Mouse (Mus musculus): ENCODE results near the gene Stxbp3.

DNA sequence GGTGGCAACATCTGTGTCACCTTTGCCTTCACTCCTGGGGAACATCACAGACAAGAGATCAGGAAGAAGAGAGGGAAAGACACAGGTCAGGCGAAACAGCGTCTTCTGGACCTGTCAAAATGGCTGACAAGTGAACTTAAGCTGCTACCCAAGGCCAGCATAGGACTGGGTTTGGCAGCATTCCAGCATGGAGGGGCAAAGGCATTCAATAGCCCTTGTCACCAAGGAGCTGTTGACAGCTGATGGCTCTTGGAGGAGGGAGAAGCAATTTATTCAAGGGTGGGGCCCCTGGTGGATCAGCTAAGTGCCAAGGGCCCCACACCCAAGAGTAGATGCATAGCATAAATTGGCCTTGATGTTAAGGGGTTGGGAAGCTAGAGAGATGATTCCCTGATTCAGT, 38.8 kb upstream of the Stxbp3 start:
- TF ChIP-seq CTCF (IDR thresholded peaks at IDR 0.05 in 2 of 3, conservative IDR thresholded peaks at IDR 0.05 in 1 of 3; ENCODE audit: control insufficient read depth in 1 of 3, insufficient read depth in 1 of 3, low read depth in 2 of 3, low read length in 3 of 3, poor library complexity in 1 of 3, severe bottlenecking in 1 of 3): no peak
- no peak for TF ChIP-seq POLR2A (IDR thresholded peaks at IDR 0.05; ENCODE audit: control insufficient read depth in 1 of 2, insufficient read depth in 1 of 2, low read depth in 1 of 2, low read length in 2 of 2, poor library complexity in 1 of 2)
- no peak for TF ChIP-seq GATA1 (IDR thresholded peaks at IDR 0.05; ENCODE audit: low read depth, low read length)
- TF ChIP-seq CHD1 (IDR thresholded peaks at IDR 0.05; ENCODE audit: low read depth, low read length): no peak
- TF ChIP-seq TBP (IDR thresholded peaks at IDR 0.05; ENCODE audit: low read depth, low read length): no peak
- no peak for TF ChIP-seq NELFE (IDR thresholded peaks at IDR 0.05; ENCODE audit: low read depth, low read length)
